Mouse (Mus musculus) E14TG2a.4 (cell line): Measurements from ENCODE around the gene Ahnak2.

Source experiments
- CTCF ChIP-seq: conservative IDR thresholded peaks from 2 replicates; pipeline ENCODE4 v1.5.1; 2014; ENCODE audit warnings: low read length
- NANOG ChIP-seq: IDR thresholded peaks from 2 replicates; pipeline ENCODE4 v1.6.1; 2014; ENCODE audit warnings: borderline replicate concordance, low read length, mixed read lengths
- POU5F1 ChIP-seq: IDR thresholded peaks from 2 replicates; pipeline ENCODE4 v1.6.1; 2014; ENCODE audit warnings: low read length, borderline replicate concordance

DNA sequence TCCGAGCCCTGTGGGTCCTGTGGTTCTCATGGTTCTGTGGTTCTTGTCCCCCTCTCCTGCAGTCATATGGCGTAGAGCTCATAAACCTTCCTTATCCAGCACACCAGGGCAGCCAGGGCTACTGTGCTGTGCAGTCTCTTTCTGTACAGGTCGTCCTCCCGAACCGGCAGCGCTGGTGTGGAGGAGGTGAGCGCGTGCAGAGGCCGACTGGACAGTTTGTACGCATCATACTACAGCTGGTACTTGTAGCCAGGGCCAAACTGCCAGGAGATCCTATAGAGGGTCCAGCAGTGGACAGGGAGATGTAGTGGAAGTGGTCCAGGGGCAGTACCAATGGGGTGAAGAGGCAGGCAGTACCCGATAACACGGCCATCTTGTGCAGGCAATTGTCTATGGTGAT lies 51.5 kb downstream of the Ahnak2 start:
- TF ChIP-seq CTCF: no peak
- TF ChIP-seq POU5F1: no peak
- TF ChIP-seq NANOG: no peak
